In genomic region chrX:56537162-56537561, GRCm38 (mm10) we compare ENCODE assay signal across 10 mouse cellular contexts. TPM values are rescaled to one million over a fixed set of nuclear protein-coding genes. Genes with fewer than 3 reads are reported as not detected.
A peak's percentile ranks its signal among the peaks of the same experiment; 100 is the strongest.
DNase-seq lines count a peak whose midpoint lies in the region; ATAC-seq and TF ChIP-seq lines count a peak whose summit lies in the region.
"Had no signal": no experiment of that assay in that cellular context is flagged by ENCODE, and none has a peak within 500 bp of the region (broad histone marks: within the 10 kb centered on the region; RNA-seq: fewer than 3 reads in every experiment).

No protein-coding gene starts in this region.

- no peak for TF ChIP-seq POLR2A in ES-Bruce4 (IDR thresholded peaks at IDR 0.05; ENCODE audit: insufficient read depth, low read length)

- H3K27ac ChIP-seq in kidney, embryonic 16.5 days (ENCODE audit: low read length), result no peak overlapping the region
- H3K27ac ChIP-seq in ES-Bruce4 (ENCODE audit: insufficient read depth, low read length), result no peak overlapping the region
- H3K27ac ChIP-seq: stomach, embryonic 15.5 days had no signal

- DNase-seq in kidney, adult 11 months, result peak; percentile 4
- peak; percentile 54 for DNase-seq in adipocyte (ENCODE audit: low spot score)
- peak; percentile 9 for DNase-seq in induced T-regulatory cell, adult 2 months (ENCODE audit: low read depth)
- DNase-seq in lung, postnatal 14 days, result peak; percentile 15
- DNase-seq in T-cell, adult 2 months (ENCODE audit: low spot score), result no peak

- 59% methylated on average over 4 of the region's 4 CpGs for WGBS in kidney, embryonic 16.5 days

- H3K4me1 ChIP-seq in kidney, embryonic 16.5 days (ENCODE audit: insufficient read depth, low read length), result no peaks in the 10 kb centered on the region
- H3K4me1 ChIP-seq in ES-Bruce4 (ENCODE audit: control insufficient read depth, insufficient read depth, low read length), result no peaks in the 10 kb centered on the region
- H3K4me1 ChIP-seq: stomach, embryonic 15.5 days had no signal

- no peak overlapping the region for H3K9ac ChIP-seq in kidney, embryonic 16.5 days (replicated peaks; ENCODE audit: low read length)
- H3K9ac ChIP-seq in ES-Bruce4 (ENCODE audit: low read depth, poor library complexity, severe bottlenecking), result no peak overlapping the region
- H3K9ac ChIP-seq: stomach, embryonic 15.5 days had no signal

- H3K4me2 ChIP-seq in kidney, embryonic 16.5 days (replicated peaks; ENCODE audit: low read depth, low read length), result no peak overlapping the region
- H3K4me2 ChIP-seq: stomach, embryonic 15.5 days had no signal

- ATAC-seq in kidney, embryonic 16.5 days (ENCODE audit: low FRiP score, low TSS enrichment), result no peak

- no peaks in the 10 kb centered on the region for H3K36me3 ChIP-seq in kidney, embryonic 16.5 days (ENCODE audit: insufficient read depth, low read length)
- H3K36me3 ChIP-seq in ES-Bruce4 (ENCODE audit: control insufficient read depth, insufficient read depth, low read length, poor library complexity, severe bottlenecking), result no peaks in the 10 kb centered on the region
- H3K36me3 ChIP-seq: stomach, embryonic 15.5 days had no signal

- no peaks in the 10 kb centered on the region for H3K9me3 ChIP-seq in kidney, embryonic 16.5 days (ENCODE audit: low read length)
- no peaks in the 10 kb centered on the region for H3K9me3 ChIP-seq in ES-Bruce4 (replicated peaks; ENCODE audit: control insufficient read depth, insufficient read depth, low read length, poor library complexity, severe bottlenecking)
- H3K9me3 ChIP-seq: stomach, embryonic 15.5 days had no signal

- H3K4me3 ChIP-seq in kidney, embryonic 16.5 days (ENCODE audit: low read length), result no peak overlapping the region
- no peak overlapping the region for H3K4me3 ChIP-seq in ES-Bruce4 (ENCODE audit: low read depth, low read length)
- H3K4me3 ChIP-seq: erythroblast, embryonic 14.5 days; stomach, embryonic 15.5 days had no signal

- TF ChIP-seq CTCF in ES-Bruce4 (IDR thresholded peaks at IDR 0.05; ENCODE audit: low read depth, low read length), result peak; percentile 52

- H3K27me3 ChIP-seq in kidney, embryonic 16.5 days (ENCODE audit: insufficient read depth, low read length), result no peaks in the 10 kb centered on the region
- no peaks in the 10 kb centered on the region for H3K27me3 ChIP-seq in ES-Bruce4 (ENCODE audit: control insufficient read depth, insufficient read depth, low read length, poor library complexity, severe bottlenecking)
- H3K27me3 ChIP-seq: stomach, embryonic 15.5 days had no signal

- no peak for TF ChIP-seq EP300 in ES-Bruce4 (IDR thresholded peaks at IDR 0.05; ENCODE audit: insufficient read depth, low read depth, low read length)

RNA-seq across cellular contexts. Expression of gene Gm648, which starts 12.2 kb away (rescaled TPM):
- not detected in 2 replicates for polyA plus RNA-seq in kidney, embryonic 16.5 days (2015; fragmentation: Nextera tagmentation; extraction: Ambion mirVana)
- polyA plus RNA-seq in ES-Bruce4 (2011; ENCODE audit: insufficient read depth, insufficient read length, low read depth, missing spikeins), result 1.1 TPM in 1 of 2 replicates, not detected in the other
- polyA plus RNA-seq: erythroblast, embryonic 14.5 days; liver, embryonic 16.5 days; stomach, embryonic 15.5 days had no signal

RNA-seq across cellular contexts. Expression of gene Gm10477, which starts 12.6 kb away (rescaled TPM):
- polyA plus RNA-seq in kidney, embryonic 16.5 days (2015; fragmentation: Nextera tagmentation; extraction: Ambion mirVana), result not detected in 2 replicates
- not detected in 2 replicates for polyA plus RNA-seq in ES-Bruce4 (2011; ENCODE audit: insufficient read depth, insufficient read length, low read depth, missing spikeins)
- polyA plus RNA-seq: erythroblast, embryonic 14.5 days; liver, embryonic 16.5 days; stomach, embryonic 15.5 days had no signal
